In the genomic region with DNA sequence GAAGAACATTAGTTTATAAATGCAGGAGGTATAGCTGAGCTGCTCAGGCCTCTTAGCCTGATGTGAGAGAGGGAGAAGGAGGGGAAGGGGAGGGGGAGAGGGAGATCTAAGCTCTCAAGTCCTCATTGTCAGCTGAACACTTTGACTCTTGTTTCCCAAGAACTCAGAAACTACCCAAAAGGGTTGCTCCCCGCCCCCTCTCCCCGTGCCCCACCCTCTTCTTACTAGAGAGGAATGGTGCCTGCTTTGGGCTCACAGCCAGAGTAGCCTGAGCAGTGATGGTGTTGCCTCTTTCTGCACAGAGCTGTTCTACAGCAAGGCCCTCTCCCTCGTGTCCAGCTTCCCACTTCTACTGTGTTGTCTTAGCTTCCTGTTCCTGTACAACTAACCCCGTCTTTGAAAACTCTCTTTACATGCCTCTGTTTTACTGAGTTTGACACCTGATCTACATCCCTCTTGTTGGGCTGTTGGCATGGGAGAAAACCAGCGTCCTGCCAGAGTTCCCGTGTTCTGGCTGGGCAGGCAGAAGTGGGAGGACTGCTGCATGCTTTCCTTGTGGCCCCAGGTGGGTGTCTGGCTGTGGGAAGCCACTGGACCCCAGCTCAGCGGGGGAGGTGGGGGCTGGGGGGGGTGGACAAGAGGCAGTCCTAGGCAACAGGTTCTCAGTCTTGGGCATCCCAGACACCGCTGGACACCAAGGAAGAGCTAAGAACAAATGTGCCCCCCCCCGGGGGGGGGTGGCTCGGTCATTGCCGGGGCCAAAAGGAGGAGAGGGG, we compare ENCODE assay signal across 1 mouse cellular context.
TF ChIP-seq lines count a peak whose summit lies in the region.

No protein-coding gene starts in this region.

TF ChIP-seq in MEL, 35 proteins besides CTCF, POLR2A, EP300 and RAD21 (continued from another document):
- TF ChIP-seq JUND (IDR thresholded peaks at IDR 0.05; ENCODE audit: low read depth, low read length), result no peak
- TF ChIP-seq KAT2A (conservative IDR thresholded peaks at IDR 0.05; ENCODE audit: low read depth, low read length), result no peak
